ENCODE assay signal across 9 mouse cellular contexts in the genomic region with DNA sequence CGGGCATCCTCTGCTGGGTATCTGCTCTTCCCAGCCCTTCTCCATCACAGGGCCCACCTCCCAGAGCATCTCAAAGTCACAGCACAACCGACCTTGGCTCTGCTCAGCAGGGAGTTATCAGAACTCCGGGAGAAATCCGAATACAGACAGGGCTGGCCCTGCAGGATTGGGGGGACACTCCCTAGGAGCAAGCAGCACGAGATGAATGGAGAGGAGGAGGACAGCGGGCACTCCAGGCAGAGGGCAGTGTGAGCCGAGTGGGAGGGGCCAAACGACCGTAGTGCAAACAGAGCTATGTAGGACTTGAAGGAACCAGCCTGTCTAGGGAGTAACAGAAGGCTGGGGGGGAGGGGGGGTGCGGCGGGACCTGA. TPM values are rescaled to one million over a fixed set of nuclear protein-coding genes. Genes with fewer than 3 reads are reported as not detected.
DNase-seq lines count a peak whose midpoint lies in the region; ATAC-seq and TF ChIP-seq lines count a peak whose summit lies in the region.
"Had no signal": no experiment of that assay in that cellular context is flagged by ENCODE, and none has a peak within 500 bp of the region (broad histone marks: within the 10 kb centered on the region; RNA-seq: fewer than 3 reads in every experiment).

No protein-coding gene starts in this region.

- intact Hi-C loops in heart, postnatal 10 days (cut with DNase I), result loop anchor here (5.0 kb wide), 2 partner anchors 46 to 111 kb away; no protein-coding TSS in a partner anchor
- intact Hi-C loops in left cerebral cortex, postnatal 4 days (cut with DNase I), result no loop called here

- no peak for TF ChIP-seq CTCF in brain, embryonic 14.5 days (IDR thresholded peaks at IDR 0.05; ENCODE audit: borderline replicate concordance, extremely low read depth, insufficient read depth, insufficient read length)

- no peak overlapping the region for H3K4me3 ChIP-seq in forebrain, embryonic 15.5 days
- no peak overlapping the region for H3K4me3 ChIP-seq in limb, embryonic 11.5 days (ENCODE audit: low read depth, low read length)
- no peak overlapping the region for H3K4me3 ChIP-seq in midbrain, embryonic 16.5 days (ENCODE audit: low read depth, low read length)

- peaks cover 55% of the 10 kb centered on the region for H3K4me1 ChIP-seq in forebrain, embryonic 15.5 days
- H3K4me1 ChIP-seq in limb, embryonic 11.5 days (ENCODE audit: control insufficient read depth, insufficient read depth, low read length), result peaks cover 19% of the 10 kb centered on the region
- H3K4me1 ChIP-seq in midbrain, embryonic 16.5 days (ENCODE audit: control insufficient read depth, insufficient read depth, low read length), result peaks cover 53% of the 10 kb centered on the region

- peak overlapping the region; percentile 10 for H3K4me2 ChIP-seq in forebrain, embryonic 15.5 days (replicated peaks)
- peak overlapping the region; percentile 18 for H3K4me2 ChIP-seq in limb, embryonic 11.5 days (ENCODE audit: low read depth, severe bottlenecking)
- peak overlapping the region; percentile 39 for H3K4me2 ChIP-seq in midbrain, embryonic 16.5 days (ENCODE audit: low read length)

- no peaks in the 10 kb centered on the region for H3K9me3 ChIP-seq in forebrain, embryonic 15.5 days
- H3K9me3 ChIP-seq in limb, embryonic 11.5 days (ENCODE audit: control insufficient read depth, low read length), result no peaks in the 10 kb centered on the region
- H3K9me3 ChIP-seq in midbrain, embryonic 16.5 days (replicated peaks; ENCODE audit: control insufficient read depth, low read length, poor library complexity, severe bottlenecking), result no peaks in the 10 kb centered on the region

- H3K36me3 ChIP-seq in forebrain, embryonic 15.5 days, result no peaks in the 10 kb centered on the region
- no peaks in the 10 kb centered on the region for H3K36me3 ChIP-seq in limb, embryonic 11.5 days (ENCODE audit: control insufficient read depth, insufficient read depth, low read length)
- H3K36me3 ChIP-seq in midbrain, embryonic 16.5 days (ENCODE audit: control insufficient read depth, insufficient read depth, low read length), result no peaks in the 10 kb centered on the region

- 1% methylated on average over 11 of the region's 11 CpGs for WGBS in forebrain, embryonic 15.5 days
- 3% methylated on average over 11 of the region's 11 CpGs for WGBS in limb, embryonic 11.5 days
- 0% methylated on average over 11 of the region's 11 CpGs for WGBS in midbrain, embryonic 16.5 days

- peak overlapping the region; percentile 29 for H3K9ac ChIP-seq in forebrain, embryonic 15.5 days (replicated peaks)
- no peak overlapping the region; the same call in 1 of the 2 replicates for H3K9ac ChIP-seq in limb, embryonic 11.5 days (ENCODE audit: low read length)
- peak overlapping the region; percentile 50 for H3K9ac ChIP-seq in midbrain, embryonic 16.5 days (ENCODE audit: low read depth, low read length)

- peak; percentile 24 for ATAC-seq in forebrain, embryonic 15.5 days (replicated peaks)
- no peak for ATAC-seq in limb, embryonic 11.5 days (ENCODE audit: insufficient number of reproducible peaks, low FRiP score, low TSS enrichment, low read depth)
- ATAC-seq in midbrain, embryonic 16.5 days, result peak; percentile 55

- H3K27me3 ChIP-seq in forebrain, embryonic 15.5 days, result no peaks in the 10 kb centered on the region
- no peaks in the 10 kb centered on the region for H3K27me3 ChIP-seq in limb, embryonic 11.5 days (ENCODE audit: control insufficient read depth, insufficient read depth, low read length)
- H3K27me3 ChIP-seq in midbrain, embryonic 16.5 days (ENCODE audit: control insufficient read depth, insufficient read depth, low read depth, low read length), result no peaks in the 10 kb centered on the region
- H3K27me3 ChIP-seq: CH12.LX had no signal

- H3K27ac ChIP-seq in forebrain, embryonic 15.5 days (replicated peaks), result peak overlapping the region; percentile 87
- H3K27ac ChIP-seq in limb, embryonic 11.5 days (replicated peaks; ENCODE audit: low read depth, low read length), result no peak overlapping the region
- peak overlapping the region; percentile 85 for H3K27ac ChIP-seq in midbrain, embryonic 16.5 days (ENCODE audit: low read length)

- no peak for TF ChIP-seq POLR2A in brain, embryonic 14.5 days (IDR thresholded peaks at IDR 0.05; ENCODE audit: borderline replicate concordance, extremely low read depth, insufficient read depth, insufficient read length, poor library complexity, severe bottlenecking)

- DNase-seq in heart, adult 18-20 months, result peak; percentile 38 to 51
- DNase-seq in heart, postnatal 10 days, result no peak
- peak; percentile 77 for DNase-seq in brain, embryonic 14.5 days (ENCODE audit: low read depth)
- peak; percentile 60 for DNase-seq in limb, embryonic 11.5 days (ENCODE audit: low spot score)
- no peak for DNase-seq in thymus, postnatal 25 days
- DNase-seq in left cerebral cortex, postnatal 4 days, result no peak

RNA-seq across cellular contexts. Expression of gene Ttc7, which starts 48.2 kb away (rescaled TPM):
- total RNA-seq in heart, adult 18-20 months (2021), result 10 to 100 TPM; 26.2 to 32.1 TPM
- total RNA-seq in heart, postnatal 10 days (2021), result 1 to 10 TPM; 4.9 to 5.4 TPM
- 8.1 and 8.8 TPM in 2 replicates for polyA plus RNA-seq in brain, embryonic 14.5 days (2012; rRNA removed)
- 4.5 and 4.8 TPM in 2 replicates for polyA plus RNA-seq in forebrain, embryonic 15.5 days (2015; fragmentation: Nextera tagmentation; extraction: Ambion mirVana)
- polyA plus RNA-seq in limb, embryonic 11.5 days (2014; fragmentation: Nextera tagmentation; extraction: Ambion mirVana), result 1.8 and 3.9 TPM in 2 replicates
- 4.2 and 6.4 TPM in 2 replicates for polyA plus RNA-seq in midbrain, embryonic 16.5 days (2015; fragmentation: Nextera tagmentation; extraction: Ambion mirVana)
- total RNA-seq in left cerebral cortex, postnatal 4 days (2021), result 1 to 10 TPM; 7.7 to 8.7 TPM

Comparison
In these comparisons a context has a peak if more than half of its experiments do, and no peak if none do; other contexts are left out.
1. DNase-seq: peak in heart, adult 18-20 months (2 of 2), brain, embryonic 14.5 days (single experiment) and limb, embryonic 11.5 days (single experiment); none in heart, postnatal 10 days (0 of 2), thymus, postnatal 25 days (single experiment) and left cerebral cortex, postnatal 4 days (single experiment).
2. Peak in every context shown above with its lines, with median percentiles within 50 percentile points of each other: H3K4me2 ChIP-seq.